Mouse (Mus musculus) myocyte (in vitro differentiated cells): ENCODE data around the gene Adgrg7. TPM values are rescaled to one million over a fixed set of nuclear protein-coding genes. Genes with fewer than 3 reads are reported as not detected.

Experiments
- H3K27me3 ChIP-seq: one replicate; pipeline ENCODE4 v1.6.1; 2011; ENCODE audit not compliant: control insufficient read depth, insufficient read depth, insufficient read length
- H3K36me3 ChIP-seq: one replicate; pipeline ENCODE4 v1.6.1; 2011; ENCODE audit not compliant: control insufficient read depth, insufficient read depth
- H3K4me2 ChIP-seq: one replicate; pipeline ENCODE4 v1.6.1; 2011; ENCODE audit warnings: low read depth, control low read depth
- H3K4me3 ChIP-seq: one replicate; pipeline ENCODE4 v1.5.1; 2011; ENCODE audit warnings: mild to moderate bottlenecking, control low read depth, moderate library complexity
- H3K79me2 ChIP-seq: one replicate; pipeline ENCODE4 v1.6.1; 2011; ENCODE audit not compliant: control insufficient read depth, insufficient read depth
- H3ac ChIP-seq: one replicate; pipeline ENCODE4 v1.6.1; 2011; ENCODE audit not compliant: control insufficient read depth, insufficient read length
- CEBPB ChIP-seq: IDR thresholded peaks from 2 replicates; pipeline ENCODE4 v1.6.1; 2011; ENCODE audit warnings: mild to moderate bottlenecking, moderate library complexity; ENCODE audit not compliant: poor library complexity, insufficient read depth, severe bottlenecking
- E2F4 ChIP-seq: IDR thresholded peaks from one replicate; pipeline ENCODE4 v1.6.1; 2011; ENCODE audit warnings: mild to moderate bottlenecking, control low read depth, moderate library complexity; ENCODE audit not compliant: insufficient read depth
- MAX ChIP-seq: IDR thresholded peaks from one replicate; pipeline ENCODE4 v1.6.1; 2011; ENCODE audit warnings: low read depth, mild to moderate bottlenecking, control low read depth
- MYOD1 ChIP-seq, 3 experiments: IDR thresholded peaks; one replicate each; pipeline ENCODE4 v1.6.1; 2011; ENCODE audit warnings: control low read depth in 2 of 3, low read depth in 2 of 3, mild to moderate bottlenecking in 2 of 3, moderate library complexity in 1 of 3; ENCODE audit not compliant: insufficient read length in 2 of 3, control insufficient read depth in 1 of 3
- MYOG ChIP-seq, 3 experiments: IDR thresholded peaks; one replicate each; pipeline ENCODE4 v1.6.1; 2011; ENCODE audit warnings: control low read depth in 2 of 3, low read depth in 2 of 3, mild to moderate bottlenecking in 2 of 3; ENCODE audit not compliant: insufficient read length in 2 of 3, control insufficient read depth in 1 of 3, insufficient read depth in 1 of 3
- POLR2A ChIP-seq: IDR thresholded peaks from one replicate; pipeline ENCODE4 v1.6.1; 2011; ENCODE audit warnings: low read depth, mild to moderate bottlenecking, control low read depth, moderate library complexity; ENCODE audit not compliant: insufficient read length
- POLR2AphosphoS2 ChIP-seq: IDR thresholded peaks from one replicate; pipeline ENCODE4 v1.6.1; 2011; ENCODE audit warnings: low read depth, control low read depth; ENCODE audit not compliant: insufficient read length
- REST ChIP-seq: IDR thresholded peaks from one replicate; pipeline ENCODE4 v1.6.1; 2011; ENCODE audit warnings: mild to moderate bottlenecking, control low read depth, moderate library complexity; ENCODE audit not compliant: insufficient read depth, insufficient read length
- SRF ChIP-seq: IDR thresholded peaks from one replicate; pipeline ENCODE4 v1.6.1; 2011; ENCODE audit warnings: low read depth; ENCODE audit not compliant: control insufficient read depth, insufficient read length
- TCF12 ChIP-seq: IDR thresholded peaks from one replicate; pipeline ENCODE4 v1.6.1; 2011; ENCODE audit warnings: mild to moderate bottlenecking, control low read depth; ENCODE audit not compliant: poor library complexity, insufficient read depth, severe bottlenecking
- TCF3 ChIP-seq: IDR thresholded peaks from one replicate; pipeline ENCODE4 v1.6.1; 2011; ENCODE audit warnings: low read depth, control low read depth; ENCODE audit not compliant: insufficient read length
- USF1 ChIP-seq: IDR thresholded peaks from one replicate; pipeline ENCODE4 v1.6.1; 2011; ENCODE audit warnings: low read depth, mild to moderate bottlenecking, control low read depth, moderate library complexity
- polyA plus RNA-seq: library from polyadenylated mRNA; unstranded; fragments of >200 nt; fragmentation: generic; extraction: Trizol; gene quantifications from one replicate; pipeline ENCODE4 v1.2.1, GENCODE M21; 2012; ENCODE audit warnings: missing spikeins

Adgrg7 gene
- polyA plus RNA-seq, 1 experiment: not detected

DNA sequence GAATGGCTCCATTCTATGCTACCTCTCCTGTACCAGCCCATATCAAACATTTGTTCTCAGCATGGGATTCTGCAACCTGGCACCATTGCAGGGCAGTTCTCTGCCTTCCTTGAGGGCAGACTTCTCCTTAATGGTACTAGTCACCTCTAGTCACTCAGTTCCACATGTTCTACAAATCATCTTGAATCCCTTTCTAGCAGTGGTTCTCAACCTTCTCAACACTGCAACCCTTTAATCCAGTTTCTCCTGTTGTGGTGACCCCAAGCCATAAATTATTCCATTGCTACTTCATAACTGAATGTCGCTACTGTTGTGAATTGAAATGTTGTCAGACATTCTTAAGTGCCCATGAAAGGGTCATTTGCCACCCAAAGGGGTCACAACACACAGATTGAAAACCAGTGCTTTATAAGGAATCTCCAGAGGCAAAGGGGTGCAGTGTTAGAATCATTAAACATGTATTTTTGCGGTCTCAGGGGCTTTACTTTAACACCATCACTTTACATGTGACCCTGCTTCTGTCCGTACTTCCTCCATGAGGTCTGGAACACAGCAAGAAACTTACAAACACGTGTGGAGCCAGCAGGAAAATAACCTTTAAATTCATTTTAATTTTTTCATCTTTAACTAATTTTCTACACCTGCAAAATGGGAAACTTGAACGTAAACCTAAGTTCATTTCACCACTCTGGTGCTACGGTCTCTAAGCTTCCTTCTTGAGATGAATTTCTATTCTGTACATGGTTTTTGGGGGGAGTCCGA, 1.1 kb downstream of the Adgrg7 start:
- no peak for TF ChIP-seq REST
- TF ChIP-seq TCF3: no peak
- no peak for TF ChIP-seq CEBPB
- no peak for TF ChIP-seq MAX
- TF ChIP-seq E2F4: no peak
- TF ChIP-seq SRF: no peak
- no peak for TF ChIP-seq MYOD1 (IDR thresholded peaks at IDR 0.05; ENCODE audit: control insufficient read depth in 1 of 3, insufficient read length in 2 of 3, low read depth in 2 of 3)
- no peak for TF ChIP-seq MYOG (IDR thresholded peaks at IDR 0.05; ENCODE audit: control insufficient read depth in 1 of 3, insufficient read depth in 1 of 3, insufficient read length in 2 of 3, low read depth in 2 of 3)
- TF ChIP-seq TCF12: no peak
- TF ChIP-seq POLR2A: no peak
- TF ChIP-seq USF1: no peak
- no peak for TF ChIP-seq POLR2AphosphoS2

GRCm38 (mm10) chr16:56793778-56794177, 1.9 kb downstream of the Adgrg7 start:
- H3K4me3 ChIP-seq: no peak overlapping the region
- H3K79me2 ChIP-seq: no peaks in the 10 kb centered on the region
- TF ChIP-seq MYOD1 (IDR thresholded peaks at IDR 0.05; ENCODE audit: control insufficient read depth in 1 of 3, insufficient read length in 2 of 3, low read depth in 2 of 3) (no peak), REST (no peak), TCF12 (no peak)

More for the DNA sequence above, 1.1 kb downstream of the Adgrg7 start:
- Histone ChIP-seq H3K36me3 (no peaks in the 10 kb centered on the region), H3ac (no peak overlapping the region), H3K27me3 (no peaks in the 10 kb centered on the region), H3K4me2 (no peak overlapping the region), H3K4me3 (no peak overlapping the region), H3K79me2 (no peaks in the 10 kb centered on the region)

DNA sequence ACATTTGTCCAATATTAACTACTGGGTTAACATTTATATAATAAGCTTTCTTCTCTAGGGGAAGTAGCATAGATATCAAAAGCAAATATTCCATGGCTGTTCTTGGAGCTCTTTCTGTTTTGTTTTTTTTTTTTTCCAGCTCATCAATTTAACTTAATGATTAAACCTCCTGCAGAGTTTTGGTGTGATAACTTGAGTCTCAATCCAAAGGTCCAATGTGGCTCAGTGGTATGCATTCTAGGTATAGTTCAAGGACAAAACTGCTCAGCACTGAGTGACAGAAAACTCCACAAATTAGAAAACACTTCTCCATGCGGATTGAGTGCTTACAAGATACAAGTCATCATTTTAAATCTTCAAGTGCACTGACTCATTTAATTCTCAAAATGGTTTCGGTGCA, 9.7 kb downstream of the Adgrg7 start:
- H3K36me3 ChIP-seq: no peaks in the 10 kb centered on the region

More at GRCm38 (mm10) chr16:56793778-56794177, 1.9 kb downstream of the Adgrg7 start:
- no peak overlapping the region for H3K4me2 ChIP-seq
- no peak overlapping the region for H3ac ChIP-seq
- no peaks in the 10 kb centered on the region for H3K27me3 ChIP-seq
- no peaks in the 10 kb centered on the region for H3K36me3 ChIP-seq

GRCm38 (mm10) chr16:56771163-56772105, 24.2 kb downstream of the Adgrg7 start:
- no peak overlapping the region for H3K4me2 ChIP-seq
- H3K36me3 ChIP-seq: no peaks in the 10 kb centered on the region
- no peak overlapping the region for H3K4me3 ChIP-seq
- TF ChIP-seq POLR2AphosphoS2 (no peak), TCF12 (no peak), E2F4 (no peak), MYOD1 (IDR thresholded peaks at IDR 0.05; ENCODE audit: control insufficient read depth in 1 of 3, insufficient read length in 2 of 3, low read depth in 2 of 3) (no peak), POLR2A (no peak), MYOG (IDR thresholded peaks at IDR 0.05; ENCODE audit: control insufficient read depth in 1 of 3, insufficient read depth in 1 of 3, insufficient read length in 2 of 3, low read depth in 2 of 3) (no peak), USF1 (no peak), SRF (no peak), CEBPB (no peak), MAX (no peak)
- no peaks in the 10 kb centered on the region for H3K79me2 ChIP-seq
- no peak overlapping the region for H3ac ChIP-seq
- H3K27me3 ChIP-seq: no peaks in the 10 kb centered on the region

More for the DNA sequence above, 9.7 kb downstream of the Adgrg7 start:
- no peak overlapping the region for H3K4me2 ChIP-seq
- no peaks in the 10 kb centered on the region for H3K27me3 ChIP-seq
- no peak overlapping the region for H3K4me3 ChIP-seq
- no peak overlapping the region for H3ac ChIP-seq
- no peaks in the 10 kb centered on the region for H3K79me2 ChIP-seq
- TF ChIP-seq USF1 (no peak), SRF (no peak), MAX (no peak), MYOG (IDR thresholded peaks at IDR 0.05; ENCODE audit: control insufficient read depth in 1 of 3, insufficient read depth in 1 of 3, insufficient read length in 2 of 3, low read depth in 2 of 3) (no peak), TCF12 (no peak), TCF3 (no peak), CEBPB (no peak), MYOD1 (IDR thresholded peaks at IDR 0.05; ENCODE audit: control insufficient read depth in 1 of 3, insufficient read length in 2 of 3, low read depth in 2 of 3) (no peak), POLR2AphosphoS2 (no peak), E2F4 (no peak), REST (no peak), POLR2A (no peak)
